ENCODE assay signal across 10 mouse cellular contexts in the genomic region with DNA sequence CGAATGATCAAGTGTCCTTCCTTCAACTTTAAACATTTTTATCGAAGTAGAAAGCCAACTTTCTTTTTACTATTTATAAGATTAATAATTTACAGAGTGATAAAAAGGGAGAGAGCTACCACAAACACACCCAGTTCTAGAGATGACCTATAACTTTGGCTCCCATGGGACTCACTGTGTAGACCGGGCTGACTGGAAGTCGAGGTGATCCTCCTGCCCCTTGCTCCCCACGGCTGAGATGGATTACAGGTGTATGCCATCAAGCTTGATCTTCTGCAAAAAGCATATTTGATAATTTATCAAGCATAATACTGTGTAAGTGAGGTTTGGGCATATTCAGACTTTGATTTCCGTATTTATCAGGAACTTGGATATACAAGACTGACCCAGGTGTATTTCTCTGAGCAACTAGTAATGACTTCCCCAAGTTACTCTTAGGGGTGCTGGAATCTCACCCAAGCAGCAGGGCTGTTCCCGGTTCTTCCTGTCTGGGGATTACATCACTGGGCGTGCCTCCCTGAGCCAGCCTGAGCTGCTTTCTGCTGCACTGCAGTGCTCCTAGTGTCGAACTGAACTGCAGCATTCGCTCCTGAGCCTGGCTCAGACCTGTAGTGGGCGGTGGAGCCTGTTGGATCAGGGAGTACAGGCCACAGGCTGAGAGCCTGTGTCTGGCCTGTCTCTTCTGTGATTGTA. TPM values are rescaled to one million over a fixed set of nuclear protein-coding genes. Genes with fewer than 3 reads are reported as not detected.
DNase-seq lines count a peak whose midpoint lies in the region; ATAC-seq and TF ChIP-seq lines count a peak whose summit lies in the region.
"Had no signal": no experiment of that assay in that cellular context is flagged by ENCODE, and none has a peak within 500 bp of the region (broad histone marks: within the 10 kb centered on the region; RNA-seq: fewer than 3 reads in every experiment).

No protein-coding gene starts in this region.

- 0 out of 2 replicates have a peak overlapping the region, but pooled peaks have one; percentile 6 for H3K9ac ChIP-seq in heart, embryonic 12.5 days
- H3K9ac ChIP-seq: embryonic facial prominence, embryonic 13.5 days; neural tube, embryonic 13.5 days had no signal

- H3K27ac ChIP-seq in spleen, adult 2 months (ENCODE audit: insufficient read depth, low read length): no peak overlapping the region
- peak overlapping the region; percentile 41; the same call in 1 of the 2 replicates for H3K27ac ChIP-seq in heart, embryonic 12.5 days (ENCODE audit: poor library complexity, severe bottlenecking)
- H3K27ac ChIP-seq in macrophage: peak overlapping the region; percentile 25; the same call in 1 of the 2 replicates
- H3K27ac ChIP-seq: embryonic facial prominence, embryonic 13.5 days; neural tube, embryonic 13.5 days had no signal

- peak; percentile 6; the same call in 1 of the 2 replicates for TF ChIP-seq CTCF in spleen, adult 2 months (IDR thresholded peaks at IDR 0.05; ENCODE audit: extremely low read depth, insufficient read depth, insufficient read length, insufficient replicate concordance)

- H3K4me3 ChIP-seq in spleen, adult 2 months (ENCODE audit: extremely low read depth, insufficient read depth, insufficient read length): no peak overlapping the region
- no peak overlapping the region for H3K4me3 ChIP-seq in heart, embryonic 12.5 days
- no peak overlapping the region for H3K4me3 ChIP-seq in macrophage (ENCODE audit: inconsistent target)
- H3K4me3 ChIP-seq: embryonic facial prominence, embryonic 13.5 days; neural tube, embryonic 13.5 days had no signal

- H3K4me2 ChIP-seq in heart, embryonic 12.5 days: peak overlapping the region; percentile 33
- H3K4me2 ChIP-seq: embryonic facial prominence, embryonic 13.5 days; neural tube, embryonic 13.5 days had no signal

- no peaks in the 10 kb centered on the region for H3K9me3 ChIP-seq in heart, embryonic 12.5 days (replicated peaks)
- H3K9me3 ChIP-seq: embryonic facial prominence, embryonic 13.5 days; neural tube, embryonic 13.5 days had no signal

- no peaks in the 10 kb centered on the region for H3K4me1 ChIP-seq in spleen, adult 2 months (ENCODE audit: control insufficient read depth, insufficient read depth, insufficient read length)
- H3K4me1 ChIP-seq in heart, embryonic 12.5 days (replicated peaks): peaks cover 17% of the 10 kb centered on the region

- peak; percentile 72; the same call in 1 of the 2 replicates for ATAC-seq in heart, embryonic 12.5 days (ENCODE audit: insufficient number of reproducible peaks, low FRiP score)
- no peak for ATAC-seq in erythroblast, adult 5-6 weeks (replicated peaks; ENCODE audit: low FRiP score, poor library complexity, severe bottlenecking)

- WGBS in spleen, adult 2 months: 71% methylated on average over 11 of the region's 11 CpGs
- 63% methylated on average over 11 of the region's 11 CpGs for WGBS in heart, embryonic 12.5 days
- WGBS in macrophage (ENCODE audit: missing documents): 54% methylated on average over 11 of the region's 11 CpGs

- no peak for DNase-seq in spleen, adult 2 months (ENCODE audit: low read depth in 1 of 2, low spot score in 2 of 2)
- DNase-seq in spleen, adult 12 weeks (ENCODE audit: low spot score): no peak
- DNase-seq in cerebellum, postnatal 10 days: peak; percentile 50 to 59
- DNase-seq in kidney, postnatal 4 days: peak; percentile 64 to 77
- no peak for DNase-seq in natural killer cell, adult 2 months (ENCODE audit: low spot score in 2 of 2)

- H3K79me2 ChIP-seq in macrophage (ENCODE audit: inconsistent target): peaks cover 100% of the 10 kb centered on the region

- peaks cover 3% of the 10 kb centered on the region for H3K36me3 ChIP-seq in spleen, adult 2 months (ENCODE audit: control insufficient read depth, insufficient read depth, low read length)
- H3K36me3 ChIP-seq in heart, embryonic 12.5 days: peaks cover 28% of the 10 kb centered on the region
- peaks cover 21% of the 10 kb centered on the region for H3K36me3 ChIP-seq in macrophage (ENCODE audit: inconsistent target)

- H3K27me3 ChIP-seq in spleen, adult 2 months (ENCODE audit: control insufficient read depth, insufficient read depth, low read length): no peaks in the 10 kb centered on the region
- H3K27me3 ChIP-seq in heart, embryonic 12.5 days (replicated peaks): no peaks in the 10 kb centered on the region
- H3K27me3 ChIP-seq: embryonic facial prominence, embryonic 13.5 days; neural tube, embryonic 13.5 days had no signal

- TF ChIP-seq POLR2A in spleen, adult 2 months (IDR thresholded peaks at IDR 0.05; ENCODE audit: low read depth, low read length): no peak

RNA-seq across cellular contexts. Expression of a gene that starts 7.4 kb away (rescaled TPM):
- 224 and 235 TPM in 2 replicates for polyA plus RNA-seq in spleen, adult 2 months (2012; rRNA removed)
- 48.2 and 61.5 TPM in 2 replicates for polyA plus RNA-seq in heart, embryonic 12.5 days (2016; fragmentation: Nextera tagmentation; extraction: Ambion mirVana)
- total RNA-seq in macrophage (2018; cell fraction: chromatin; rRNA removed): 1,000 to 10,000 TPM in 1 of 26 experiments, 100 to 1,000 TPM in 25; 150 to 1,167 (median 615) TPM
- total RNA-seq in macrophage (2018; cell fraction: cytosol; rRNA removed): 100 to 1,000 TPM; 112 to 317 (median 168) TPM
- total RNA-seq in macrophage (2018; cell fraction: nucleus; rRNA removed): 100 to 1,000 TPM; 171 to 573 (median 363) TPM
- 102 to 142 TPM (median 104 TPM) in 3 replicates for polyA plus RNA-seq in macrophage (2018)
- total RNA-seq in erythroblast, adult 5-6 weeks (2015; ENCODE audit: low replicate concordance): 31.1 and 31.3 TPM in 2 replicates
- 41.8 and 59.6 TPM in 2 replicates for total RNA-seq in erythroblast, adult 5-6 weeks (2017; ENCODE audit: low replicate concordance)

Comparison
In these comparisons a context has a peak if more than half of its experiments do, and no peak if none do; other contexts are left out.
1. DNase-seq: peak in cerebellum, postnatal 10 days (2 of 2) and kidney, postnatal 4 days (2 of 2); none in spleen, adult 2 months (0 of 2), spleen, adult 12 weeks (single experiment) and natural killer cell, adult 2 months (0 of 2).